Mouse (Mus musculus): ENCODE measurements around the gene Cyp27a1. TPM values are rescaled to one million over a fixed set of nuclear protein-coding genes. Genes with fewer than 3 reads are reported as not detected.
A peak's percentile ranks its signal among the peaks of the same experiment; 100 is the strongest.

The Cyp27a1 gene
- polyA plus RNA-seq, 1 experiment, result 2.1 TPM

GRCm38 (mm10) chr1:74774062-74774461 lies 60.7 kb downstream of the Cyp27a1 start:
- TF ChIP-seq CTCF (IDR thresholded peaks at IDR 0.05; ENCODE audit: borderline replicate concordance, extremely low read depth, insufficient read depth, insufficient read length), result no peak

GRCm38 (mm10) chr1:74775816-74776215 lies 62.4 kb downstream of the Cyp27a1 start:
- DNase-seq (ENCODE audit: low read depth), result no peak
- TF ChIP-seq POLR2A (IDR thresholded peaks at IDR 0.05; ENCODE audit: borderline replicate concordance, extremely low read depth, insufficient read depth, insufficient read length, poor library complexity, severe bottlenecking), result no peak
- TF ChIP-seq CTCF (IDR thresholded peaks at IDR 0.05; ENCODE audit: borderline replicate concordance, extremely low read depth, insufficient read depth, insufficient read length), result peak; percentile 27; the same call in 1 of the 2 replicates

More at GRCm38 (mm10) chr1:74774062-74774461, 60.7 kb downstream of the Cyp27a1 start:
- no peak for DNase-seq (ENCODE audit: low read depth)

- no peak for DNase-seq (ENCODE audit: low read depth)
- TF ChIP-seq POLR2A (IDR thresholded peaks at IDR 0.05; ENCODE audit: borderline replicate concordance, extremely low read depth, insufficient read depth, insufficient read length, poor library complexity, severe bottlenecking) (no peak), CTCF (IDR thresholded peaks at IDR 0.05; ENCODE audit: borderline replicate concordance, extremely low read depth, insufficient read depth, insufficient read length) (no peak)
Observed at GRCm38 (mm10) chr1:74778934-74779486, 65.6 kb downstream of the Cyp27a1 start.

GRCm38 (mm10) chr1:74782045-74782444 lies 68.7 kb downstream of the Cyp27a1 start:
- TF ChIP-seq POLR2A (IDR thresholded peaks at IDR 0.05; ENCODE audit: borderline replicate concordance, extremely low read depth, insufficient read depth, insufficient read length, poor library complexity, severe bottlenecking), result no peak
- TF ChIP-seq CTCF (IDR thresholded peaks at IDR 0.05; ENCODE audit: borderline replicate concordance, extremely low read depth, insufficient read depth, insufficient read length), result no peak
- DNase-seq (ENCODE audit: low read depth), result no peak

GRCm38 (mm10) chr1:74783554-74783953 lies 70.2 kb downstream of the Cyp27a1 start:
- no peak for DNase-seq (ENCODE audit: low read depth)
- TF ChIP-seq POLR2A (IDR thresholded peaks at IDR 0.05; ENCODE audit: borderline replicate concordance, extremely low read depth, insufficient read depth, insufficient read length, poor library complexity, severe bottlenecking) (no peak), CTCF (IDR thresholded peaks at IDR 0.05; ENCODE audit: borderline replicate concordance, extremely low read depth, insufficient read depth, insufficient read length) (no peak)

GRCm38 (mm10) chr1:74784041-74784759 lies 70.8 kb downstream of the Cyp27a1 start:
- DNase-seq (ENCODE audit: low read depth), result peak; percentile 65
- TF ChIP-seq CTCF (IDR thresholded peaks at IDR 0.05; ENCODE audit: borderline replicate concordance, extremely low read depth, insufficient read depth, insufficient read length) (peak; percentile 67), POLR2A (IDR thresholded peaks at IDR 0.05; ENCODE audit: borderline replicate concordance, extremely low read depth, insufficient read depth, insufficient read length, poor library complexity, severe bottlenecking) (no peak)

Other genes starting within 250 kb of the Cyp27a1 start
- 53.1 and 56.2 TPM in 2 replicates for gene Cnot9, start 207.5 kb upstream of the Cyp27a1 start, polyA plus RNA-seq (2012; rRNA removed)
- gene Plcd4, start 170.7 kb upstream of the Cyp27a1 start, polyA plus RNA-seq (2012; rRNA removed), result 3.2 and 3.8 TPM in 2 replicates
- 12.0 and 15.5 TPM in 2 replicates for gene Usp37, start 169.3 kb upstream of the Cyp27a1 start, polyA plus RNA-seq (2012; rRNA removed)
- 26.1 and 26.8 TPM in 2 replicates for gene Zfp142, start 125.3 kb upstream of the Cyp27a1 start, polyA plus RNA-seq (2012; rRNA removed)
- 27.0 and 31.1 TPM in 2 replicates for gene Bcs1l, start 125.3 kb upstream of the Cyp27a1 start, polyA plus RNA-seq (2012; rRNA removed)
- 115 and 142 TPM in 2 replicates for gene Rnf25, start 112.2 kb upstream of the Cyp27a1 start, polyA plus RNA-seq (2012; rRNA removed)
- 29.7 and 31.2 TPM in 2 replicates for gene Stk36, start 112.1 kb upstream of the Cyp27a1 start, polyA plus RNA-seq (2012; rRNA removed)
- 35.0 and 45.0 TPM in 2 replicates for gene Ttll4, start 51.8 kb upstream of the Cyp27a1 start, polyA plus RNA-seq (2012; rRNA removed)
- gene Prkag3, start 35.6 kb downstream of the Cyp27a1 start, polyA plus RNA-seq (2012; rRNA removed), result 0.09 and 0.10 TPM in 2 replicates
- gene Wnt6, start 58.3 kb downstream of the Cyp27a1 start, polyA plus RNA-seq (2012; rRNA removed), result 4.4 and 9.1 TPM in 2 replicates
- 0.73 and 0.77 TPM in 2 replicates for gene Wnt10a, start 77.9 kb downstream of the Cyp27a1 start, polyA plus RNA-seq (2012; rRNA removed)
- gene Cdk5r2, start 141.4 kb downstream of the Cyp27a1 start, polyA plus RNA-seq (2012; rRNA removed), result 51.5 and 90.9 TPM in 2 replicates
- gene Fev, start 171.8 kb downstream of the Cyp27a1 start, polyA plus RNA-seq (2012; rRNA removed), result 0.47 and 3.4 TPM in 2 replicates
- 0.44 and 1.1 TPM in 2 replicates for gene Cryba2, start 179.6 kb downstream of the Cyp27a1 start, polyA plus RNA-seq (2012; rRNA removed)
- gene Cfap65, start 222.0 kb downstream of the Cyp27a1 start, polyA plus RNA-seq (2012; rRNA removed), result 2.4 and 3.9 TPM in 2 replicates
- gene Ihh, start 238.1 kb downstream of the Cyp27a1 start, polyA plus RNA-seq (2012; rRNA removed), result 0.47 and 0.57 TPM in 2 replicates